Mouse (Mus musculus): Measurements from ENCODE around the gene Uckl1. TPM values are rescaled to one million over a fixed set of nuclear protein-coding genes. Genes with fewer than 3 reads are reported as not detected.

Gene Uckl1
- polyA plus RNA-seq, 1 experiment from 2014 or later = 40.7 TPM

- Histone ChIP-seq H3K27ac (peak within 1 kb of the TSS; percentile 93), H3K36me3 (replicated peaks) (peaks cover 48% of the 10 kb centered on the region), H3K4me3 (peak within 1 kb of the TSS; percentile 73), H3K27me3 (ENCODE audit: poor library complexity, severe bottlenecking) (no peaks in the 10 kb centered on the region), H3K9me3 (no peaks in the 10 kb centered on the region), H3K4me1 (peaks cover 25% of the 10 kb centered on the region)
- WGBS = under 1% methylated on average over 74 of the region's 74 CpGs
- peak; percentile 97 for DNase-seq (ENCODE audit: extremely low spot score, low spot score)
Measured at GRCm38 (mm10) chr2:181520118-181520935, 64.4 kb downstream of the Uckl1 start, which contains the start of gene Dnajc5. Dnajc5 (plus strand) TSS chr2:181520485.

GRCm38 (mm10) chr2:181519201-181519600 is 65.5 kb downstream of the Uckl1 start:
- WGBS = 77% methylated on average over 3 of the region's 3 CpGs
- Histone ChIP-seq H3K4me1 (peaks cover 25% of the 10 kb centered on the region), H3K27ac (peak overlapping the region; percentile 93), H3K36me3 (replicated peaks) (peaks cover 59% of the 10 kb centered on the region), H3K4me3 (peak overlapping the region; percentile 73), H3K9me3 (no peaks in the 10 kb centered on the region), H3K27me3 (ENCODE audit: poor library complexity, severe bottlenecking) (no peaks in the 10 kb centered on the region)
- no peak for DNase-seq (ENCODE audit: extremely low spot score, low spot score)

Small RNAs within 50 kb of the gene (microRNA-seq; reads per million reads assigned to microRNA genes)
- gene Mir7006 = not detected

Other genes with a start within 250 kb of the Uckl1 start
- 43.7 and 47.4 TPM in 2 replicates for gene Zgpat, start 220.0 kb downstream of the Uckl1 start, polyA plus RNA-seq (2016; fragmentation: Nextera tagmentation; extraction: Ambion mirVana)
- gene Arfrp1, start 219.5 kb downstream of the Uckl1 start, polyA plus RNA-seq (2016; fragmentation: Nextera tagmentation; extraction: Ambion mirVana) = 80.0 and 84.5 TPM in 2 replicates
- gene Lime1, start 204.8 kb downstream of the Uckl1 start, polyA plus RNA-seq (2016; fragmentation: Nextera tagmentation; extraction: Ambion mirVana) = 29.8 TPM in 2 replicates
- 17.5 and 18.3 TPM in 2 replicates for gene Zbtb46, start 125.5 kb downstream of the Uckl1 start, polyA plus RNA-seq (2016; fragmentation: Nextera tagmentation; extraction: Ambion mirVana)
- gene Abhd16b, start 91.7 kb downstream of the Uckl1 start, polyA plus RNA-seq (2016; fragmentation: Nextera tagmentation; extraction: Ambion mirVana) = 0.25 TPM in 1 of 2 replicates, not detected in the other
- 151 and 158 TPM in 2 replicates for gene Tpd52l2, start 87.8 kb downstream of the Uckl1 start, polyA plus RNA-seq (2016; fragmentation: Nextera tagmentation; extraction: Ambion mirVana)
- 92.3 and 92.4 TPM in 2 replicates for gene Dnajc5, start 64.4 kb downstream of the Uckl1 start, polyA plus RNA-seq (2016; fragmentation: Nextera tagmentation; extraction: Ambion mirVana)
- 78.5 and 86.9 TPM in 2 replicates for gene Prpf6, start 7.0 kb upstream of the Uckl1 start, polyA plus RNA-seq (2016; fragmentation: Nextera tagmentation; extraction: Ambion mirVana)
- 42.2 and 44.0 TPM in 2 replicates for gene Zfp512b, start 7.9 kb upstream of the Uckl1 start, polyA plus RNA-seq (2016; fragmentation: Nextera tagmentation; extraction: Ambion mirVana)
- gene Samd10, start 14.3 kb upstream of the Uckl1 start, polyA plus RNA-seq (2016; fragmentation: Nextera tagmentation; extraction: Ambion mirVana) = 31.0 and 31.6 TPM in 2 replicates
- 0.21 and 0.26 TPM in 2 replicates for gene Gm29797, start 72.1 kb upstream of the Uckl1 start, polyA plus RNA-seq (2016; fragmentation: Nextera tagmentation; extraction: Ambion mirVana)
- gene Sox18, start 86.7 kb upstream of the Uckl1 start, polyA plus RNA-seq (2016; fragmentation: Nextera tagmentation; extraction: Ambion mirVana) = 19.7 and 21.2 TPM in 2 replicates
- 17.0 and 18.7 TPM in 2 replicates for gene Tcea2, start 95.4 kb upstream of the Uckl1 start, polyA plus RNA-seq (2016; fragmentation: Nextera tagmentation; extraction: Ambion mirVana)
- gene Rgs19, start 109.1 kb upstream of the Uckl1 start, polyA plus RNA-seq (2016; fragmentation: Nextera tagmentation; extraction: Ambion mirVana) = 75.0 and 81.6 TPM in 2 replicates
- gene Lkaaear1, start 113.5 kb upstream of the Uckl1 start, polyA plus RNA-seq (2016; fragmentation: Nextera tagmentation; extraction: Ambion mirVana) = not detected in 2 replicates
- gene Oprl1, start 130.1 kb upstream of the Uckl1 start, polyA plus RNA-seq (2016; fragmentation: Nextera tagmentation; extraction: Ambion mirVana) = 4.5 and 5.2 TPM in 2 replicates
- 9.5 and 11.5 TPM in 2 replicates for gene Myt1, start 178.4 kb upstream of the Uckl1 start, polyA plus RNA-seq (2016; fragmentation: Nextera tagmentation; extraction: Ambion mirVana)

Data from forebrain, embryonic 10.5 days (tissue).